Mouse (Mus musculus): ENCODE measurements around the gene Olfr984. TPM values are rescaled to one million over a fixed set of nuclear protein-coding genes. Genes with fewer than 3 reads are reported as not detected.

The Olfr984 gene
- not detected for polyA plus RNA-seq (2017; shearing (Covaris generic))

DNA sequence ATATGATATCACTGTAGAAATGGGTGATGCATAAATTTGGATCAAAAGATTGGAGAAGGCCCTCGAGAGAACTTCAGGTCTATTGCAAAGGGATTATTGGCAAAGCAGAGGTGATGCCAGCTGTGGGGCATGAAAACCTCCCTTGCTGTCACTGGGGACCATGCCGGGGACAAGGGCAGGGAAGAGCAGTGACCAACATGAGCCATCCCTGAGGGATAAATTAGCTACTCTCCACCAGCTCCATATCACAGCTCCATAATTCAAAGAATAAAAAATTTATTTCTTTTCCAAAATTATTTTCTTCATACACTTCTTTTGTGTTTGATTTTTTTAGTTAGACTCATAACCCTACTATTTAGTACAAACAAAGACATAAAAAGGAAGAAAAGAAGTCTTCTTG lies at the start of gene Olfr984:
TSS of gene Olfr984 (minus strand) at position 101 of the 400 bp plus-strand sequence.

DNA sequence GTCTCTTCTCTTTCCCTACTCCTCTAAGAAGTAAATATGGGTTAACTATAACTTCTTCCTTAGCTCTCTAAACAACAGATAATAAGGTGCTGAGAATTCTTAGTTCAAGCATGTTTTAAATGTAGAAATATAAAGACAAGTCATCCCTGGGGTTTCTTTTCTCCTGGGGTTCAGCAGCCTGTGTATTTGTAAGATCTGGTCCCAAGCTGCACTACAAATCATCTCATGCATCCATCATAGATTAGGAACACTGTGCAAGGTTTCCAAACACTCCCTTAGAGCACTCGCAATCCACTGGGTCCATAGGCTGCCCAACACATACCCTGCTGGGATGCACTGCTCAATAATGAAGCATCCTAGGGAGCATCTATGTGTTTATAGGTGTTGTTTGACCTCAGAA lies 16.1 kb upstream of the Olfr984 start, which contains the start of gene Olfr985:
TSS of gene Olfr985 (minus strand) at position 101 of the 400 bp plus-strand sequence.

DNA sequence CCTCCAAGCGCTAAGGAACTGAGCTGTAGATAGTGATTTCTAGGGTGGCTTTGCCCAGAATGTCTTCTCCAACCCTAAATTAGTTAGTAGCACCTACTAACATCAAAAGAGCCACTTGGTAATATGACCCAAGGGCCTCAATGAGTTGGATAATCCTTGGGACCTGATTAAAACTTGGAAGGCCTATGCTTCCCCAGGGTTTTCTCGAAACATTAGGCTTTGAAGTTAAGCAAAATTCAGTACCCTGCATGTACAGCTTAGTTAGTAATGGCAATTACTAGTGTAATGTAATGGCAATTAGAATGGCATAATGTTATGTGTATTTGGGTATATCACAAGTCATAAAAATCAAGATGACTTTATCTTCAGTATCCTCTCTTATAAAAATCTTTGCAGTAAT lies 20.5 kb downstream of the Olfr984 start, which contains the start of gene Olfr983:
TSS of gene Olfr983 (minus strand) at position 101 of the 400 bp plus-strand sequence.

DNA sequence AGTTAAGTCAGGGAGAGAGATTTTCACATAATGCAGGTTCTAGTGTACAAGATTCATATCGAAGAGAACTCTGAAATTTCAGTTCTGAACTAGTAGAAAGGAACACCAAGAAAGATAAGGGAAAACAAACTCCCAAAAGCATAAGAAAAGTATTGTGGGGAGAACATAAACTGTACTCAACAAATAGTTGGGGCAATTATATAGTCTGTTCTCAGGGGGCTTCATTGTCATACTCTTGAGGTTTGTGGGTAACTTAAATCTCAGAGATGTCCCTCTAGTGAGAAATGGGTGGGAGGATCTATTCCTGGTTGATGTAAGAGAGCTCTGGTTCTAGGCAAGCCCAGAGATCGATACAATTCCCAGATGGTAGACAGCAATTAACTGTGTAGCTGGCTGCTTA lies 40.5 kb downstream of the Olfr984 start, which contains the start of gene Olfr982:
TSS of gene Olfr982 (plus strand) at position 301 of the 400 bp plus-strand sequence.

Other genes starting within 250 kb of the Olfr984 start
- not detected for gene Olfr972, start 247.8 kb downstream of the Olfr984 start, polyA plus RNA-seq (2017; shearing (Covaris generic))
- not detected for gene Olfr229, start 206.9 kb downstream of the Olfr984 start, polyA plus RNA-seq (2017; shearing (Covaris generic))
- 0.24 TPM for gene Olfr974, start 176.7 kb downstream of the Olfr984 start, polyA plus RNA-seq (2017; shearing (Covaris generic))
- not detected for gene Olfr975, start 162.2 kb downstream of the Olfr984 start, polyA plus RNA-seq (2017; shearing (Covaris generic))
- gene Olfr976, start 153.1 kb downstream of the Olfr984 start, polyA plus RNA-seq (2017; shearing (Covaris generic)), result not detected
- gene Olfr978, start 122.1 kb downstream of the Olfr984 start, polyA plus RNA-seq (2017; shearing (Covaris generic)), result 0.49 TPM
- not detected for gene Olfr979, start 110.7 kb downstream of the Olfr984 start, polyA plus RNA-seq (2017; shearing (Covaris generic))
- gene Olfr980, start 104.6 kb downstream of the Olfr984 start, polyA plus RNA-seq (2017; shearing (Covaris generic)), result 0.12 TPM
- not detected for gene Olfr981, start 92.7 kb downstream of the Olfr984 start, polyA plus RNA-seq (2017; shearing (Covaris generic))
- gene Olfr982, start 40.4 kb downstream of the Olfr984 start, polyA plus RNA-seq (2017; shearing (Covaris generic)), result 0.55 TPM
- not detected for gene Olfr983, start 20.6 kb downstream of the Olfr984 start, polyA plus RNA-seq (2017; shearing (Covaris generic))
- not detected for gene Olfr985, start 16.0 kb upstream of the Olfr984 start, polyA plus RNA-seq (2017; shearing (Covaris generic))
- gene Tmem225, start 33.9 kb upstream of the Olfr984 start, polyA plus RNA-seq (2017; shearing (Covaris generic)), result 0.39 TPM
- 0.11 TPM for gene Olfr986, start 66.7 kb upstream of the Olfr984 start, polyA plus RNA-seq (2017; shearing (Covaris generic))
- gene Zfp202, start 78.1 kb upstream of the Olfr984 start, polyA plus RNA-seq (2017; shearing (Covaris generic)), result 1.2 TPM
- gene Scn3b, start 155.0 kb upstream of the Olfr984 start, polyA plus RNA-seq (2017; shearing (Covaris generic)), result 0.16 TPM

All from effector memory CD4-positive, alpha-beta T cell, adult 7 months (primary cell).